Mouse (Mus musculus): ENCODE results near the gene Gm16485. TPM values are rescaled to one million over a fixed set of nuclear protein-coding genes. Genes with fewer than 3 reads are reported as not detected.

Gm16485 gene
- total and polyA plus RNA-seq, 2 experiments from 2014 or later = 0.48 to 0.63 TPM

DNA sequence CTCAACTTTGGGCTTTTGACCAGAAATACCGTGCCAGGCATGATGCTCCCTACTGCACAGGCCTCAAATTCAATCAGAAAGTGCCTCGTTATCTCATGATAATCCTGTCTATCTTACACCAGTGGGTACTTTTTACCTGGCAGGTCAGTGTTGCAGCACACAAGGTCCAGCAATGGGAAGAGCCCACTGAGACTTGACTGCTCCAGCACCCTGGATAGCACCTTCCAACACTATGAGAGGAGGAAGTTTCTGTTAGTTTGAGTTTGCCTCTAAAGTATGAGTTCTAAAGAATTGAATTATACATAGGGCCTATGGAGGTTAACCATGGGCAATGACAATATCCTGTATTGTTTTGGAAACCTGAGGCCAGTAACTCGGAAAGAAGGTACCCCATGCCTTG lies 10.7 kb downstream of the Gm16485 start:
- Histone ChIP-seq H3K4me1 (ENCODE audit: insufficient read depth, low read length) (no peaks in the 10 kb centered on the region), H3K36me3 (ENCODE audit: insufficient read depth, low read length) (no peaks in the 10 kb centered on the region), H3K9me3 (ENCODE audit: low read length) (no peaks in the 10 kb centered on the region), H3K9ac (replicated peaks; ENCODE audit: low read length) (no peak overlapping the region), H3K27ac (no peak overlapping the region), H3K4me3 (ENCODE audit: low read length) (no peak overlapping the region), H3K27me3 (ENCODE audit: insufficient read depth, low read length) (no peaks in the 10 kb centered on the region), H3K4me2 (ENCODE audit: low read depth, low read length) (no peak overlapping the region)
- ATAC-seq (no peak), DNase-seq (ENCODE audit: low spot score) (no peak)
- TF ChIP-seq CTCF (IDR thresholded peaks at IDR 0.05; ENCODE audit: low read depth) = no peak
- WGBS = 81% methylated on average over 3 of the region's 3 CpGs

DNA sequence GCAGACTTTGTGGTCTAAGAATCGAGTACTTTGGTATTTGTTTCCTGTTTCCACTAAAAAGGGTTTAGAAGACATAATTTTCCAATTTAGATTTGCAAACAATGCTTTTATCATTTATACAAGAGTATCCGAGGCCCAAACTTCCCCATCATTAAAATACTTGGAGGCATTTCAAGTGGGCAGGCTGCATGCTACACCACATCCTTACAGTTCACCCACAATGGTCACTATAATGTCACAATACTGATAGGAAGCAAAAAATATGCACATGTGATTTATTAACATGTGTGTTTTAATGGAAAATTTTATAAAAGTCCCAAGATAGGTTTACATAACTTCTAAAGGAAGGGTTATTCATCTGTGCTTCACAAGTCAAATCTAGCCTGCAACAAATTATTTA lies 24.9 kb downstream of the Gm16485 start:
- Histone ChIP-seq H3K9me3 (ENCODE audit: low read length) (no peaks in the 10 kb centered on the region), H3K27me3 (ENCODE audit: insufficient read depth, low read length) (no peaks in the 10 kb centered on the region), H3K36me3 (ENCODE audit: insufficient read depth, low read length) (no peaks in the 10 kb centered on the region), H3K4me3 (ENCODE audit: low read length) (no peak overlapping the region), H3K4me2 (ENCODE audit: low read depth, low read length) (no peak overlapping the region), H3K9ac (replicated peaks; ENCODE audit: low read length) (no peak overlapping the region), H3K27ac (no peak overlapping the region), H3K4me1 (ENCODE audit: insufficient read depth, low read length) (no peaks in the 10 kb centered on the region)
- ATAC-seq (no peak), DNase-seq (ENCODE audit: low spot score) (no peak)
- TF ChIP-seq CTCF (IDR thresholded peaks at IDR 0.05; ENCODE audit: low read depth) = no peak
- WGBS = 80% methylated on average over 2 of the region's 2 CpGs

DNA sequence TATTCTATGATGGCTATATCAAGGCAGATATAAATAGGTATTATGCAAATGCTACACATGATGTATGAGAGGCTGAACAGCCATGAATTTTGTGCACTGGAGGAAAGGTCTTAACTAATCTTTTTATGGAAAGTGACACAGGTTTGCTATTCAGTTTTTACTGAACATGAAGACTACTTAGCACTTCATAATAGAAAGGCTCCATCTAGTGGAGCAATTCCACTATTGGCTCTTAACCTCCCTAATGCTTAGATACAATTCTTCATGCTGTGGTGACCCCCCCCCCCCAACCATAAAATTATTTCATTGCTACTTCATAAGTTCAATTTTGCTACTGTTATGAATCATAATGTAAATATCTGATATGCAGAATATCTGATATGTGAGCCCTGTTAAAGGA lies 29.6 kb downstream of the Gm16485 start:
- TF ChIP-seq CTCF (IDR thresholded peaks at IDR 0.05; ENCODE audit: low read depth) = peak; percentile 34; the same call in 1 of the 2 replicates
- ATAC-seq (no peak), DNase-seq (ENCODE audit: low spot score) (peak; percentile 34)

DNA sequence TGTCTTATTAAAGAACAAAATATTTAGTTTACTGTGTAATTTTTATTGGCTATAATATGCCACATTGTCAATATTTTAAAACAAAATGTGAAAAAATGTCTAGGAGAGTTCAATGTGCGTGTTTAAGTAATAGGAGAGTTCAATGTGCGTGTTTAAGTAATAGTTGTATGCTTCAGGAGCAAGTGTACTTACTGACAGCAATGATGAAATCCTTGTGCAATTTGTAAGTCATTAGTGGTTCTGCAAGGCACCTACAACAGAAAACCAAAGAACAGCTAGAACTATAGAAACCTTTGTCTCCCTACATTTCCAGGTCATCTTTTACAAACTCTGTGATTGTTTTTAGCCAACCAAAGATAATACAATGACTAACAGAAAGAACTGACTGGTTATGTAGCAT lies 43.5 kb downstream of the Gm16485 start:
- ATAC-seq = no peak
- Histone ChIP-seq H3K36me3 (ENCODE audit: insufficient read depth, low read length) (0 out of 2 replicates have a peak, but pooled peaks cover 5% of the 10 kb centered on the region), H3K27ac (no peak overlapping the region), H3K9ac (replicated peaks; ENCODE audit: low read length) (no peak overlapping the region), H3K9me3 (ENCODE audit: low read length) (no peaks in the 10 kb centered on the region), H3K4me3 (ENCODE audit: low read length) (no peak overlapping the region), H3K27me3 (ENCODE audit: insufficient read depth, low read length) (no peaks in the 10 kb centered on the region), H3K4me2 (ENCODE audit: low read depth, low read length) (no peak overlapping the region), H3K4me1 (ENCODE audit: insufficient read depth, low read length) (no peaks in the 10 kb centered on the region)
- WGBS = 94% methylated on average over 2 of the region's 2 CpGs
- no peak for TF ChIP-seq CTCF (IDR thresholded peaks at IDR 0.05; ENCODE audit: low read depth)
- no peak for DNase-seq (ENCODE audit: low spot score)

More for the DNA sequence above, 29.6 kb downstream of the Gm16485 start:
- Histone ChIP-seq H3K9ac (replicated peaks; ENCODE audit: low read length) (no peak overlapping the region), H3K4me1 (ENCODE audit: insufficient read depth, low read length) (no peaks in the 10 kb centered on the region), H3K27me3 (ENCODE audit: insufficient read depth, low read length) (no peaks in the 10 kb centered on the region), H3K4me3 (ENCODE audit: low read length) (no peak overlapping the region), H3K4me2 (ENCODE audit: low read depth, low read length) (no peak overlapping the region), H3K36me3 (ENCODE audit: insufficient read depth, low read length) (peaks cover 3% of the 10 kb centered on the region; the same call in 1 of the 2 replicates), H3K27ac (no peak overlapping the region), H3K9me3 (ENCODE audit: low read length) (no peaks in the 10 kb centered on the region)

Other genes starting within 250 kb of the Gm16485 start
- 4.4 and 4.7 TPM in 2 replicates for gene Pgr, start 72.0 kb upstream of the Gm16485 start, total RNA-seq (2014; rRNA removed)
- 3.2 and 3.7 TPM in 2 replicates for gene Pgr, start 72.0 kb upstream of the Gm16485 start, polyA plus RNA-seq (2015; fragmentation: Nextera tagmentation; extraction: Ambion mirVana)

Measured in hindbrain, postnatal 0 days (tissue).